Mouse (Mus musculus): ENCODE measurements around the gene Wdfy2. TPM values are rescaled to one million over a fixed set of nuclear protein-coding genes. Genes with fewer than 3 reads are reported as not detected.

Wdfy2 gene
- polyA plus RNA-seq, 2 experiments, result 10.9 to 12.8 TPM

DNA sequence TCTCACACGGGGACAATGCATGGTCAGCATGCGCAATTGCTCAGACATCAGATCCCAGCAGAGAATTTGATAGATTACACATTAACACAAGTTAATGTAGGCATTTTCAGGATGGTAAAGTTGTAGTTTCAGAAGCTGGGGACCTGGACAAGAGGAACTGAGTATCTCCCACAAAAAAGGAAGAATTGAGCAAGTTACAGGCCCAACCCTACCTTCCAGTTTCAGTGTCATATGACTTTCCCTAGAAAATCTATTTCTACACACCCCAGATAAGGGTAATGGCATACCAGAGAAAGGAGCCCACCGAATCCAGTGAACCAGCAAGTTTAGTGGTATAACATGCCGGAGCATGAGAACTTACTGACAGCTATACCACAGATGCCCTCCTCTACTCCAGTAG, 126.2 kb downstream of the Wdfy2 start:
- H3K9ac ChIP-seq (ENCODE audit: low read depth, low read length, severe bottlenecking), result no peak overlapping the region
- WGBS, result 89% methylated on average over 4 of the region's 4 CpGs
- DNase-seq (ENCODE audit: low spot score), result no peak

DNA sequence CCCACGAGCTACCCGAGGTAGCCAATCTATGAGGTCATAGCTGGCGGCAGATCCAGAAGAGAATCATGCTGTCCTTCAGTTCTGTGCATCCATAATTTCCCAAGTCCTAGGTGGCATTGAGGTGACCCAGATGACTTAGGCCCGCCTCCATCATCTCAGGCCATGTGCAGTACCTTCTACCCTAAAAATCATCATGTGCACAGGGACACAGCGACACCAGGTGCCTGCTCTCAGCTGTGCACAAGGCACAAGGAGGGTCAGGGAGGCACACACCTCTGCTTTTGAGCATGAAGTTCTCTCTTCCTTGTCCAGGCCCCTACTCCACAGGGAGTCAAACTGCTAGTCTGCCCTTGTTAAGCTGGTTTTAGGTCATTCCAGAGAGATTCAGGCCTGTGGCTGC, 127.9 kb downstream of the Wdfy2 start:
- no peak for ATAC-seq (ENCODE audit: low FRiP score, low read depth)
- H3K36me3 ChIP-seq (ENCODE audit: control insufficient read depth, insufficient read depth, low read length), result no peaks in the 10 kb centered on the region
- no peak overlapping the region for H3K27ac ChIP-seq (replicated peaks; ENCODE audit: low read depth, low read length)
- H3K4me3 ChIP-seq (replicated peaks; ENCODE audit: low read length), result no peak overlapping the region
- 0 out of 2 replicates have a peak, but pooled peaks cover 5% of the 10 kb centered on the region for H3K4me1 ChIP-seq (ENCODE audit: control insufficient read depth, insufficient read depth, low read length)
- WGBS, result 91% methylated on average over 5 of the region's 5 CpGs
- DNase-seq (ENCODE audit: low spot score), result no peak
- H3K4me2 ChIP-seq (replicated peaks; ENCODE audit: low read depth, low read length, severe bottlenecking), result peak overlapping the region; percentile 41; the same call in 1 of the 2 replicates
- no peaks in the 10 kb centered on the region for H3K27me3 ChIP-seq (ENCODE audit: control insufficient read depth, insufficient read depth, low read length)
- TF ChIP-seq POLR2A (IDR thresholded peaks at IDR 0.05; ENCODE audit: borderline replicate concordance, extremely low read depth, insufficient read depth, insufficient read length), result no peak
- H3K9ac ChIP-seq (ENCODE audit: low read depth, low read length, severe bottlenecking), result 0 out of 2 replicates have a peak overlapping the region, but pooled peaks have one; percentile 28
- no peaks in the 10 kb centered on the region for H3K9me3 ChIP-seq (ENCODE audit: control insufficient read depth, low read length)

More for the DNA sequence above, 126.2 kb downstream of the Wdfy2 start:
- no peaks in the 10 kb centered on the region for H3K9me3 ChIP-seq (ENCODE audit: control insufficient read depth, low read length)
- no peak overlapping the region for H3K4me2 ChIP-seq (replicated peaks; ENCODE audit: low read depth, low read length, severe bottlenecking)
- H3K27me3 ChIP-seq (ENCODE audit: control insufficient read depth, insufficient read depth, low read length), result no peaks in the 10 kb centered on the region
- H3K4me1 ChIP-seq (ENCODE audit: control insufficient read depth, insufficient read depth, low read length), result 0 out of 2 replicates have a peak, but pooled peaks cover 5% of the 10 kb centered on the region
- H3K36me3 ChIP-seq (ENCODE audit: control insufficient read depth, insufficient read depth, low read length), result no peaks in the 10 kb centered on the region
- H3K27ac ChIP-seq (replicated peaks; ENCODE audit: low read depth, low read length), result no peak overlapping the region
- no peak for ATAC-seq (ENCODE audit: low FRiP score, low read depth)
- no peak for TF ChIP-seq POLR2A (IDR thresholded peaks at IDR 0.05; ENCODE audit: borderline replicate concordance, extremely low read depth, insufficient read depth, insufficient read length)
- no peak overlapping the region for H3K4me3 ChIP-seq (replicated peaks; ENCODE audit: low read length)

DNA sequence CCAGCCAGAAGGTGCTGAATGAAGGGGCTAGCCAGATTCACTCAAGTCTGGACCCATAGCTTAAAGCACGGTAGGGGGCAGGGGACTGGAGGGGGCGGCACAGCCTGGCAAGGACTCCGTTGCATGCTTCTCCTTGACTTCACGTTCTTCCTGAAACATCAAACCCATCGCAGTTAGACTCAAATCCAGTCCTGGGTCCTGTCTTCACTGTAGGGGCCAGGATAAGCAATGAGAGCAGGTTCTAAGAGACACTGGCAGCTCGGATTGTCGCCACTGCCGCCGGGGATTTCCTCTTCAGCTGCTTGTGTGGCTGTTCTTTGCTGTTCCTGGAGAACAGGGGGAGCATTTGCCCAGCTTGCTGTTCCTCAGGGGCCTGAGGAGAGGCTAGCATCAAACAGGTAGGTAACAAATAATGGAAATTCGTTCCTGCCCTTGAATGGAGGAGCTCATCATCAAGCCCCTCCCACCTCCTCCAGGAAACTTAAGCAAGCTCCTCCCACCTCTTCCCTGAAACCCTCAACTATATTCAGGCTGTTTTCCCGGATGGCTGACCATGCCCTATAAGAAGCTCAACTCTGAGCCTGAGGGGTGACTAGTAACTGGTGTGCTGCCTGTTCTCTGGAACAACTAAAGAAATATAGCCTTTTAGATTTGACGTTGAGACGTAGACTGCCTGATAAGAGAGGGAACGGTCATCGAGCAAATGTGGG, 128.5 kb downstream of the Wdfy2 start:
- Histone ChIP-seq H3K4me3 (replicated peaks; ENCODE audit: low read length) (peak overlapping the region; percentile 20), H3K9me3 (ENCODE audit: control insufficient read depth, low read length) (no peaks in the 10 kb centered on the region), H3K9ac (ENCODE audit: low read depth, low read length, severe bottlenecking) (0 out of 2 replicates have a peak overlapping the region, but pooled peaks have one; percentile 28), H3K4me1 (ENCODE audit: control insufficient read depth, insufficient read depth, low read length) (0 out of 2 replicates have a peak, but pooled peaks cover 8% of the 10 kb centered on the region), H3K4me2 (replicated peaks; ENCODE audit: low read depth, low read length, severe bottlenecking) (peak overlapping the region; percentile 41), H3K36me3 (ENCODE audit: control insufficient read depth, insufficient read depth, low read length) (no peaks in the 10 kb centered on the region), H3K27ac (replicated peaks; ENCODE audit: low read depth, low read length) (no peak overlapping the region), H3K27me3 (ENCODE audit: control insufficient read depth, insufficient read depth, low read length) (no peaks in the 10 kb centered on the region)
- TF ChIP-seq POLR2A (IDR thresholded peaks at IDR 0.05; ENCODE audit: borderline replicate concordance, extremely low read depth, insufficient read depth, insufficient read length), result no peak
- DNase-seq (ENCODE audit: low spot score) (peak; percentile 5), ATAC-seq (ENCODE audit: low FRiP score, low read depth) (no peak)
- WGBS, result 12% methylated on average over 15 of the region's 15 CpGs

DNA sequence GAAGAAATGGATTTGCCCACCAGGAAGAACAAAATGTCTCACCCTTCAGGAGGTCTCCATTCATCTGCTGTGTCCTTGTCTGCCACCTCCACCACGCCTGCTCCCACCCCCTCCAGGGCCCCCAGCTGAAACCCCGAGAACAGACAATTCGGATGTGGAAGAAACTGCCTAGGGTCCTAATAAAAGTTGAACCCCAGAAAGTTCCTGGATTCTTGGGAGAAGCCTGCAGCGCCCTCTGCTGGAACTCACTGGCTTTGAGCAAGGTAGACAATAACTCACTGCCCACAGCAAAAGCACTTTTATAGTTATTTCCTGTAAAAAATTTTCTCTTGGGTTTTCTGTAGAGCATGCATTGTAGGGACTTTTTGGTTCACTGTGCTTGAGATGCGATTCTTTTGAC, 137.6 kb downstream of the Wdfy2 start:
- DNase-seq (ENCODE audit: low spot score), result peak; percentile 57
- Histone ChIP-seq H3K36me3 (ENCODE audit: control insufficient read depth, insufficient read depth, low read length) (no peaks in the 10 kb centered on the region), H3K4me3 (replicated peaks; ENCODE audit: low read length) (no peak overlapping the region), H3K27ac (replicated peaks; ENCODE audit: low read depth, low read length) (no peak overlapping the region), H3K9ac (ENCODE audit: low read depth, low read length, severe bottlenecking) (no peak overlapping the region), H3K27me3 (ENCODE audit: control insufficient read depth, insufficient read depth, low read length) (no peaks in the 10 kb centered on the region), H3K4me1 (ENCODE audit: control insufficient read depth, insufficient read depth, low read length) (0 out of 2 replicates have a peak, but pooled peaks cover 3% of the 10 kb centered on the region), H3K9me3 (ENCODE audit: control insufficient read depth, low read length) (no peaks in the 10 kb centered on the region), H3K4me2 (replicated peaks; ENCODE audit: low read depth, low read length, severe bottlenecking) (no peak overlapping the region)
- no peak for TF ChIP-seq POLR2A (IDR thresholded peaks at IDR 0.05; ENCODE audit: borderline replicate concordance, extremely low read depth, insufficient read depth, insufficient read length)
- WGBS, result 18% methylated on average over 5 of the region's 5 CpGs
- ATAC-seq (ENCODE audit: low FRiP score, low read depth), result no peak

DNA sequence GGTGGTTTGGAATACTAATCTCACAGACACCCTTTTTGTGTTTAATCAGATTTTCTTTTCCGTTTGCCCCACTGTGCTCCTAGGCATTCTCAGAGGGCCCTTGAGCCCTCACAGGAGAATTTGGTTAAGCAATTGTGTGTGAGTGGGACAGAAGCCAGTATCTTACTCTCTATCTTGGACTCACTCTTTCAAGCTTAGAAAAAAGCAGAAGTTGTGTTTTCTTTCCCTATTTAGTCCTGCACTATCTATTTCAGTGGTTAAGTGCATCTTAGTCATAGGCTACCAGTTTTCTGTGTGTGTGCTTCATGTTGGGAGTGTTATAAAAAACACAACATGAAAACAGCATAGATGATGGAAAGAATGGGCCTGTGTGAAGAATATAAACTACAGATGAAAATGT, 142.3 kb downstream of the Wdfy2 start:
- 81% methylated on average over 1 of the region's 1 CpGs for WGBS
- Histone ChIP-seq H3K9ac (ENCODE audit: low read depth, low read length, severe bottlenecking) (no peak overlapping the region), H3K36me3 (ENCODE audit: control insufficient read depth, insufficient read depth, low read length) (no peaks in the 10 kb centered on the region), H3K27ac (replicated peaks; ENCODE audit: low read depth, low read length) (no peak overlapping the region), H3K4me2 (replicated peaks; ENCODE audit: low read depth, low read length, severe bottlenecking) (no peak overlapping the region), H3K27me3 (ENCODE audit: control insufficient read depth, insufficient read depth, low read length) (no peaks in the 10 kb centered on the region), H3K9me3 (ENCODE audit: control insufficient read depth, low read length) (no peaks in the 10 kb centered on the region), H3K4me1 (ENCODE audit: control insufficient read depth, insufficient read depth, low read length) (no peaks in the 10 kb centered on the region), H3K4me3 (replicated peaks; ENCODE audit: low read length) (no peak overlapping the region)
- ATAC-seq (ENCODE audit: low FRiP score, low read depth) (no peak), DNase-seq (ENCODE audit: low spot score) (no peak)
- no peak for TF ChIP-seq POLR2A (IDR thresholded peaks at IDR 0.05; ENCODE audit: borderline replicate concordance, extremely low read depth, insufficient read depth, insufficient read length)

Measured in limb, embryonic 14.5 days (tissue).